Mouse (Mus musculus): ENCODE measurements around the gene Txnip. TPM values are rescaled to one million over a fixed set of nuclear protein-coding genes. Genes with fewer than 3 reads are reported as not detected.
"Not testable (repeated sequence)": the region's sequence is repeated elsewhere in the genome, so short reads cannot be mapped to it uniquely, and the experiment has no call there.

The Txnip gene
- 59.9 and 75.5 TPM in 2 replicates for polyA plus RNA-seq (2016; fragmentation: Nextera tagmentation; extraction: Ambion mirVana)

- no peaks in the 10 kb centered on the region for H3K9me3 ChIP-seq
- peak within 1 kb of the TSS; percentile 83 for H3K4me3 ChIP-seq
- peaks cover 28% of the 10 kb centered on the region for H3K36me3 ChIP-seq
- DNase-seq (ENCODE audit: low spot score), result peak; percentile 100
- H3K27me3 ChIP-seq (ENCODE audit: insufficient read depth, poor library complexity, severe bottlenecking), result no peaks in the 10 kb centered on the region
- H3K4me1 ChIP-seq, result peaks cover 45% of the 10 kb centered on the region
- under 1% methylated on average over 26 of the region's 26 CpGs for WGBS
- H3K27ac ChIP-seq, result peak within 1 kb of the TSS; percentile 92
These were observed at the start of gene Txnip for GRCm38 (mm10) chr3:96557694-96558093. Txnip (plus strand) TSS chr3:96557957.

GRCm38 (mm10) chr3:96507966-96508365, 49.8 kb upstream of the Txnip start:
- WGBS, result 91% methylated on average over 8 of the region's 9 CpGs
- DNase-seq (ENCODE audit: low spot score); H3K36me3 ChIP-seq; H3K27ac ChIP-seq; H3K4me1 ChIP-seq; H3K27me3 ChIP-seq (ENCODE audit: insufficient read depth, poor library complexity, severe bottlenecking); H3K4me3 ChIP-seq; H3K9me3 ChIP-seq: not testable (repeated sequence)

DNA sequence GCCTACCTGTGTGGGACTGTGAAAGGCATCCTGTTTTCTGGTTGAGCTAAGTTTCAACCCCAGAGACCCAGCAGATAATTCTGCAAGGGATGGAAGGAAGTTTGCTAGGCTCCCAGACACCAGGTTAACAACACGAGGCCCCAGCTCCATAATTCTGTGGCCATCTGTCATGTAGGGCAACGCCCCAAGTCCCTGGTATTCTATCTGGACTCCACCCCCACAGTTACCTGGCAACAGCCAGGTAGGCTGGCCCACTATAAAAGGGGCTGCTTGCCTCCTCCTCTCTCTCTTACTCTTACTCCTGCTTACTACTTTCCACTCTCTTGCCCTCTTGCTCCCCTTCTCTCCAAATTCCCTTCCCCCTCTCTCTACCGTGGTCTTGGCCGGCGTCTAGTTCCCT, 37.6 kb upstream of the Txnip start:
- 0 out of 2 replicates have a peak, but pooled peaks cover 10% of the 10 kb centered on the region for H3K27me3 ChIP-seq (ENCODE audit: insufficient read depth, poor library complexity, severe bottlenecking)
- no peak for DNase-seq (ENCODE audit: low spot score)

DNA sequence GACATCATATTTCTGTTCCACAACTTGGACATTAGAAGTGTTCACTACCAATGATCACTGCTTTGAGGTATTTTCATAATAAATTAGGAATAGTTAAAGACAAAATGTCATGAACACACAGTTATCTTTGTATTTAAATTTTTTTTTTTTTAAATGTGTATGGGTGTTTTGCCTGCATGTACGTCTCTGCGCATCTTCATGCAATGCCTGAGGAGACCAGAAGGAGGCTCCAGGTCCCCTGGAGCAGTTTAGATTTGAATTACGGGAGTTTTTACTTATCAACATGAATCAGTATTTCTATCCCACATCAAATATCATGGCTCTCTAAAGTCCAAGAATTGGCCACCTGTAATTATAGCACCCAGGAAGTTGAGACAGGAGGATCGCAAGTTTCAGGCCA, 35.6 kb upstream of the Txnip start:
- H3K27ac ChIP-seq, result no peak overlapping the region
- no peaks in the 10 kb centered on the region for H3K9me3 ChIP-seq
- no peak overlapping the region for H3K4me3 ChIP-seq
- H3K4me1 ChIP-seq, result peaks cover 40% of the 10 kb centered on the region
- H3K27me3 ChIP-seq (ENCODE audit: insufficient read depth, poor library complexity, severe bottlenecking), result peaks cover 23% of the 10 kb centered on the region
- H3K36me3 ChIP-seq, result no peaks in the 10 kb centered on the region
- 69% methylated on average over 4 of the region's 4 CpGs for WGBS
- DNase-seq (ENCODE audit: low spot score), result no peak

More for the DNA sequence above, 37.6 kb upstream of the Txnip start:
- Histone ChIP-seq H3K36me3 (no peaks in the 10 kb centered on the region), H3K9me3 (no peaks in the 10 kb centered on the region), H3K4me1 (peaks cover 20% of the 10 kb centered on the region; the same call in 1 of the 2 replicates), H3K4me3 (no peak overlapping the region), H3K27ac (no peak overlapping the region)
- 42% methylated on average over 5 of the region's 5 CpGs for WGBS

GRCm38 (mm10) chr3:96524028-96524810, 33.5 kb upstream of the Txnip start:
- H3K9me3 ChIP-seq, result no peaks in the 10 kb centered on the region
- no peak for DNase-seq (ENCODE audit: low spot score)
- H3K4me3 ChIP-seq, result no peak overlapping the region
- H3K4me1 ChIP-seq, result peaks cover 53% of the 10 kb centered on the region
- peaks cover 43% of the 10 kb centered on the region for H3K27me3 ChIP-seq (ENCODE audit: insufficient read depth, poor library complexity, severe bottlenecking)
- peak overlapping the region; percentile 83; the same call in 1 of the 2 replicates for H3K27ac ChIP-seq
- H3K36me3 ChIP-seq, result 0 out of 2 replicates have a peak, but pooled peaks cover 1% of the 10 kb centered on the region
- 61% methylated on average over 12 of the region's 12 CpGs for WGBS

- 44% methylated on average over 4 of the region's 4 CpGs for WGBS
- Histone ChIP-seq H3K36me3 (0 out of 2 replicates have a peak, but pooled peaks cover 3% of the 10 kb centered on the region), H3K27me3 (ENCODE audit: insufficient read depth, poor library complexity, severe bottlenecking) (peaks cover 47% of the 10 kb centered on the region), H3K4me1 (peaks cover 53% of the 10 kb centered on the region), H3K27ac (peak within 1 kb of the TSS; percentile 83), H3K9me3 (no peaks in the 10 kb centered on the region), H3K4me3 (peak within 1 kb of the TSS; percentile 66; the same call in 1 of the 2 replicates)
- DNase-seq (ENCODE audit: low spot score), result no peak
These were observed 32.8 kb upstream of the Txnip start, which contains the start of gene Hfe2 for GRCm38 (mm10) chr3:96524914-96525313. Hfe2 (plus strand) TSS chr3:96525172.

DNA sequence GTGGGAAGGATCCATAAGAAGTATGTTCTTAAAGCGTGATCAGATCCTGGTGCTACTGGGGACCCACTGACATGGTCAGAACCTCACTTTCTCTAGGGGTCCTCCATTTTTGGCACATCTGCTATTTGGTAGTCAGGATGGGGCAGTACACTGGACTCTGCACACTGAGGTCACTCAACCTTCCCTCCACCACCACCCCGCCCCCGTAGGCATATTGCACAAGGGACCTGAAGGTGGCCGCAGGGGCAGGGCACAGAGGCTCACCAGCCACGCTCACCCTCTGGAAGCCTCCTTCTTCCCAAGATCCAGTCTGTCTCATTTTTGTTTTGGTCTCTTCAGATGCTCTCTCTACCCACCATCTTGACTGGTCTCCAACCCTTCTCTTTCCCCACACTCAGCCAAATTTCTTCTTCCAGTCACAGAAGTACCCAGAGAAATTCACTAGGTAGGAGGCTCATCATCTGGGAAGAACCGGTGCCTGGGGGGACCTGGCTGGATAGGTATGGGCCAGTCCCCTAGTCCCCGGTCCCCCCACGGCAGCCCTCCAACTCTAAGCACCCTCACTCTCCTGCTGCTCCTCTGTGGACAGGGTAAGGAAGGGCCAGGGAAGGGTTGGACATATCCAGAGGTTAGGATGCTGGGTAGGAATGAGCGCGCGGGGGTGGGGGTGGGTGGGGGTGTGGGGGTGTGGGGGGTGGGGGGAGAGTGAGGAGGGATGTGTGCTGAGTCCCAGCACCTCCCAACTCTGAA, 31.6 kb upstream of the Txnip start:
- H3K27ac ChIP-seq, result peak overlapping the region; percentile 83; the same call in 1 of the 2 replicates
- 0 out of 2 replicates have a peak, but pooled peaks cover 3% of the 10 kb centered on the region for H3K36me3 ChIP-seq
- H3K27me3 ChIP-seq (ENCODE audit: insufficient read depth, poor library complexity, severe bottlenecking), result peaks cover 47% of the 10 kb centered on the region
- DNase-seq (ENCODE audit: low spot score), result no peak
- H3K9me3 ChIP-seq, result no peaks in the 10 kb centered on the region
- 61% methylated on average over 11 of the region's 11 CpGs for WGBS
- peak overlapping the region; percentile 66 for H3K4me3 ChIP-seq
- peaks cover 48% of the 10 kb centered on the region for H3K4me1 ChIP-seq

- WGBS, result 4% methylated on average over 44 of the region's 44 CpGs
- H3K27ac ChIP-seq, result peak overlapping the region; percentile 83; the same call in 1 of the 2 replicates
- peak overlapping the region; percentile 66 for H3K4me3 ChIP-seq
- DNase-seq (ENCODE audit: low spot score), result no peak
- 0 out of 2 replicates have a peak, but pooled peaks cover 3% of the 10 kb centered on the region for H3K36me3 ChIP-seq
- H3K27me3 ChIP-seq (ENCODE audit: insufficient read depth, poor library complexity, severe bottlenecking), result peaks cover 47% of the 10 kb centered on the region
- H3K4me1 ChIP-seq, result peaks cover 48% of the 10 kb centered on the region
- H3K9me3 ChIP-seq, result no peaks in the 10 kb centered on the region
These were observed 30.8 kb upstream of the Txnip start for GRCm38 (mm10) chr3:96526864-96527542.

DNA sequence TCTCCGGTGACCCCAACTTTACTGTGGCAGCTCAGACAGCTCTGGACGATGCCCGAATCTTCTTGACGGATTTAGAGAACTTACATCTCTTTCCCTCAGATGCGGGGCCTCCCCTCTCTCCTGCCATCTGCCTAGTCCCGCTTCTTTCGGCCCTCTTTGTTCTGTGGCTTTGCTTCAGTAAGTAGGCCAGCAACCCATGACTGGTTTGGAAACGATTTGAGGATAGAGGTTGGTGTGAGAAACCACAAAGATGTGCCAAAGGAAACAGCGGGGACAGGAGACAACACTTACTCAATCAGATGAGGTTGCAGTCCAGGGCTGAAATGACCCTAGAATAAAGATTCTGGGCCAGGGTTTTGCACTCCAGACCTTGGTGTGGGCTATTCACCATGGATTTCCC, 29.3 kb upstream of the Txnip start:
- H3K4me1 ChIP-seq, result peaks cover 48% of the 10 kb centered on the region
- no peak overlapping the region for H3K4me3 ChIP-seq
- H3K27ac ChIP-seq, result no peak overlapping the region
- WGBS, result 49% methylated on average over 9 of the region's 9 CpGs
- H3K36me3 ChIP-seq, result 0 out of 2 replicates have a peak, but pooled peaks cover 3% of the 10 kb centered on the region
- H3K27me3 ChIP-seq (ENCODE audit: insufficient read depth, poor library complexity, severe bottlenecking), result peaks cover 47% of the 10 kb centered on the region
- no peaks in the 10 kb centered on the region for H3K9me3 ChIP-seq
- DNase-seq (ENCODE audit: low spot score), result no peak

DNA sequence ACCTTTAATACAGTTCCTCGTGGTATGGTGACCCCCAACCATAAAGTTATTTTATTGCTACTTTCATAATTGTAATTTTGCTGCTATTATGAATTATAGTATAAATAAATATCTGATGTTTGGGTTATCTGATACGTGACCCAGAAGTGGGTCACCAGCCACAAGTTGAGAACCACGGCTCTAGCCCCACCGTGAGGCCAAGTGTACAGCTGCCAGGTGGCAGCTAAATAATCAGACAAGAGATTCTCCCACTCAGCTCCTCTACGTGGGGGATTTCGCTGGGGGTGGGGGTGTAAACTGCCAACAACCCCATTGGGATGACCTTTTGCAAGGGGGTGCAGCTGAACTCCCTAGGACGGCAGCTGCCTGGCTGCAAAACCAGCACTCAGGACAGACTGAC, 25.7 kb upstream of the Txnip start:
- WGBS, result 52% methylated on average over 7 of the region's 7 CpGs
- peaks cover 31% of the 10 kb centered on the region for H3K27me3 ChIP-seq (ENCODE audit: insufficient read depth, poor library complexity, severe bottlenecking)
- no peak for DNase-seq (ENCODE audit: low spot score)
- no peaks in the 10 kb centered on the region for H3K9me3 ChIP-seq
- H3K27ac ChIP-seq, result no peak overlapping the region
- peaks cover 17% of the 10 kb centered on the region for H3K4me1 ChIP-seq
- H3K36me3 ChIP-seq, result 0 out of 2 replicates have a peak, but pooled peaks cover 3% of the 10 kb centered on the region
- no peak overlapping the region for H3K4me3 ChIP-seq

- Histone ChIP-seq H3K9me3 (no peaks in the 10 kb centered on the region), H3K4me1 (peaks cover 2% of the 10 kb centered on the region; the same call in 1 of the 2 replicates), H3K4me3 (no peak overlapping the region), H3K27ac (no peak overlapping the region), H3K36me3 (0 out of 2 replicates have a peak, but pooled peaks cover 2% of the 10 kb centered on the region), H3K27me3 (ENCODE audit: insufficient read depth, poor library complexity, severe bottlenecking) (peaks cover 9% of the 10 kb centered on the region; the same call in 1 of the 2 replicates)
- DNase-seq (ENCODE audit: low spot score), result no peak
- WGBS, result 55% methylated on average over 2 of the region's 2 CpGs
These were observed 23.5 kb upstream of the Txnip start for GRCm38 (mm10) chr3:96534300-96534699.

GRCm38 (mm10) chr3:96539316-96539715, 18.4 kb upstream of the Txnip start:
- no peak for DNase-seq (ENCODE audit: low spot score)
- Histone ChIP-seq H3K27me3 (ENCODE audit: insufficient read depth, poor library complexity, severe bottlenecking) (0 out of 2 replicates have a peak, but pooled peaks cover 6% of the 10 kb centered on the region), H3K36me3 (no peaks in the 10 kb centered on the region), H3K4me1 (peaks cover 5% of the 10 kb centered on the region; the same call in 1 of the 2 replicates), H3K9me3 (no peaks in the 10 kb centered on the region), H3K4me3 (no peak overlapping the region), H3K27ac (no peak overlapping the region)
- 73% methylated on average over 2 of the region's 2 CpGs for WGBS
